17 mouse cellular contexts compared by ENCODE assay signal in the genomic region with DNA sequence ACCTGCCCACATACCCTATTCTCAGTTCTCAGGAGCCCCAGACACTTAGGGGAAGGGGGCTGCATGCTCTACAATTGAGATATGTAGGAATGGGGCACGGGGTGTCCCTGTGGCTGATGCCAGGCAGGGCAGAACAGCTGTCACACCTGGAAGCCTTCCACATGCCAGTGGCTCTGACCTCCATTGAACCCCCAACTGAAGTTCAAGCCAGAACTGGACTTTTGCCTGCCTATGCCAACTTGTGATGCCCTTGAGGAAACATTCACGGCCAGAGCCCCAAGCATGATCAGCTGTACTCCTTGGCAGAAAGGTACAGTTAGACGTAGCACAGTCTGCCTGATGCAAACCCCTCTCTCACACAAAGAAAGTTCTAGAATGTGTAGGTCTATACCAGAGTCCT. TPM values are rescaled to one million over a fixed set of nuclear protein-coding genes. Genes with fewer than 3 reads are reported as not detected.
DNase-seq lines count a peak whose midpoint lies in the region; ATAC-seq lines count a peak whose summit lies in the region.
"Had no signal": no experiment of that assay in that cellular context is flagged by ENCODE, and none has a peak within 500 bp of the region (broad histone marks: within the 10 kb centered on the region; RNA-seq: fewer than 3 reads in every experiment).

No protein-coding gene starts in this region.

- H3K9ac ChIP-seq in kidney, embryonic 15.5 days, result no peak overlapping the region
- no peak overlapping the region for H3K9ac ChIP-seq in liver, embryonic 11.5 days (ENCODE audit: low read depth, low read length)
- H3K9ac ChIP-seq in midbrain, embryonic 14.5 days (replicated peaks; ENCODE audit: low read length), result no peak overlapping the region
- H3K9ac ChIP-seq: lung, embryonic 14.5 days had no signal

- peaks cover 80% of the 10 kb centered on the region for H3K36me3 ChIP-seq in kidney, embryonic 15.5 days
- H3K36me3 ChIP-seq in liver, embryonic 11.5 days (ENCODE audit: control insufficient read depth, insufficient read depth, low read length), result peaks cover 10% of the 10 kb centered on the region; the same call in 1 of the 2 replicates
- peaks cover 33% of the 10 kb centered on the region for H3K36me3 ChIP-seq in midbrain, embryonic 14.5 days (ENCODE audit: control insufficient read depth, insufficient read depth, low read length)

- peaks cover 57% of the 10 kb centered on the region for H3K4me1 ChIP-seq in kidney, embryonic 15.5 days
- H3K4me1 ChIP-seq in liver, embryonic 11.5 days (replicated peaks; ENCODE audit: control insufficient read depth, insufficient read depth, low read length), result no peaks in the 10 kb centered on the region; the same call in 1 of the 2 replicates
- peaks cover 5% of the 10 kb centered on the region; the same call in 1 of the 2 replicates for H3K4me1 ChIP-seq in midbrain, embryonic 14.5 days (ENCODE audit: control insufficient read depth, insufficient read depth, low read length)

- no peak overlapping the region for H3K4me3 ChIP-seq in kidney, embryonic 15.5 days (replicated peaks)
- H3K4me3 ChIP-seq in liver, embryonic 11.5 days (ENCODE audit: low read depth, low read length), result no peak overlapping the region
- no peak overlapping the region for H3K4me3 ChIP-seq in midbrain, embryonic 14.5 days (replicated peaks; ENCODE audit: low read depth, low read length)
- H3K4me3 ChIP-seq: embryonic facial prominence, embryonic 10.5 days; neural tube, embryonic 12.5 days had no signal

- H3K9me3 ChIP-seq in kidney, embryonic 15.5 days (replicated peaks), result no peaks in the 10 kb centered on the region
- H3K9me3 ChIP-seq in liver, embryonic 11.5 days (ENCODE audit: control insufficient read depth, low read length), result no peaks in the 10 kb centered on the region
- H3K9me3 ChIP-seq in midbrain, embryonic 14.5 days (ENCODE audit: control insufficient read depth, low read length), result no peaks in the 10 kb centered on the region
- H3K9me3 ChIP-seq: embryonic facial prominence, embryonic 10.5 days; neural tube, embryonic 12.5 days had no signal

- peak; percentile 22 for DNase-seq in cerebellum, adult 11-12 months
- no peak for DNase-seq in cerebellum, adult 8-10 months
- DNase-seq in heart, adult 8-10 months (ENCODE audit: low spot score), result peak; percentile 36
- no peak for DNase-seq in heart, postnatal 36 days
- DNase-seq in adrenal gland, adult 8-10 months, result peak; percentile 45
- DNase-seq in liver, embryonic 11.5 days (ENCODE audit: low spot score), result no peak
- DNase-seq in midbrain, embryonic 14.5 days, result no peak
- DNase-seq: lung, embryonic 14.5 days had no signal

- no peak for ATAC-seq in kidney, embryonic 15.5 days (replicated peaks; ENCODE audit: low FRiP score)
- no peak for ATAC-seq in liver, embryonic 11.5 days (replicated peaks; ENCODE audit: low FRiP score)
- no peak for ATAC-seq in midbrain, embryonic 14.5 days (ENCODE audit: low FRiP score, low TSS enrichment)
- ATAC-seq: hindbrain, embryonic 16.5 days; midbrain, embryonic 16.5 days had no signal

- no peak overlapping the region for H3K4me2 ChIP-seq in kidney, embryonic 15.5 days
- no peak overlapping the region for H3K4me2 ChIP-seq in liver, embryonic 11.5 days
- H3K4me2 ChIP-seq in midbrain, embryonic 14.5 days (ENCODE audit: low read length), result no peak overlapping the region
- H3K4me2 ChIP-seq: lung, embryonic 14.5 days; neural tube, embryonic 12.5 days had no signal

- WGBS in kidney, embryonic 15.5 days, result 86% methylated on average over 3 of the region's 3 CpGs
- WGBS in liver, embryonic 11.5 days, result 83% methylated on average over 3 of the region's 3 CpGs
- WGBS in midbrain, embryonic 14.5 days, result 92% methylated on average over 3 of the region's 3 CpGs

- intact Hi-C loops in heart, postnatal 36 days (cut with DNase I), result no loop called here

- no peaks in the 10 kb centered on the region for H3K27me3 ChIP-seq in kidney, embryonic 15.5 days
- H3K27me3 ChIP-seq in liver, embryonic 11.5 days (replicated peaks; ENCODE audit: control insufficient read depth, insufficient read depth, low read length), result peaks cover 11% of the 10 kb centered on the region
- H3K27me3 ChIP-seq in midbrain, embryonic 14.5 days (ENCODE audit: control insufficient read depth, insufficient read depth, low read length), result no peaks in the 10 kb centered on the region; the same call in 1 of the 2 replicates
- H3K27me3 ChIP-seq: neural tube, embryonic 12.5 days had no signal

- H3K27ac ChIP-seq in kidney, embryonic 15.5 days, result 0 out of 2 replicates have a peak overlapping the region, but pooled peaks have one; percentile 48
- no peak overlapping the region for H3K27ac ChIP-seq in liver, embryonic 11.5 days (ENCODE audit: low read depth, low read length)
- no peak overlapping the region for H3K27ac ChIP-seq in midbrain, embryonic 14.5 days (replicated peaks; ENCODE audit: low read depth, low read length)
- H3K27ac ChIP-seq: neural tube, embryonic 12.5 days had no signal

RNA-seq across cellular contexts. Expression of gene Ccnd1, which starts 6.4 kb away (rescaled TPM):
- 10 to 100 TPM; 30.1 to 64.0 (median 45.1) TPM for total RNA-seq in heart, adult 8-10 months (2022)
- 10 to 100 TPM; 30.6 to 35.2 TPM for total RNA-seq in heart, postnatal 36 days (2021)
- total RNA-seq in adrenal gland, adult 8-10 months (2022), result 100 to 1,000 TPM; 177 to 201 (median 190) TPM
- polyA plus RNA-seq in kidney, embryonic 15.5 days (2015; fragmentation: Nextera tagmentation; extraction: Ambion mirVana), result 229 and 245 TPM in 2 replicates
- 60.5 and 69.2 TPM in 2 replicates for polyA plus RNA-seq in liver, embryonic 11.5 days (2014; fragmentation: Nextera tagmentation; extraction: Ambion mirVana)
- polyA plus RNA-seq in midbrain, embryonic 14.5 days (2014; fragmentation: Nextera tagmentation; extraction: Ambion mirVana), result 40.1 and 76.3 TPM in 2 replicates

RNA-seq across cellular contexts. Expression of gene LTO1, which starts 18.4 kb away (rescaled TPM):
- total RNA-seq in heart, adult 8-10 months (2022), result 10 to 100 TPM; 14.6 to 18.2 (median 17.4) TPM
- 10 to 100 TPM; 13.8 to 15.4 TPM for total RNA-seq in heart, postnatal 36 days (2021)
- 10 to 100 TPM; 27.1 to 39.7 (median 31.2) TPM for total RNA-seq in adrenal gland, adult 8-10 months (2022)
- polyA plus RNA-seq in kidney, embryonic 15.5 days (2015; fragmentation: Nextera tagmentation; extraction: Ambion mirVana), result 25.8 and 27.9 TPM in 2 replicates
- polyA plus RNA-seq in liver, embryonic 11.5 days (2014; fragmentation: Nextera tagmentation; extraction: Ambion mirVana), result 16.2 and 20.9 TPM in 2 replicates
- 25.4 and 34.8 TPM in 2 replicates for polyA plus RNA-seq in midbrain, embryonic 14.5 days (2014; fragmentation: Nextera tagmentation; extraction: Ambion mirVana)

RNA-seq across cellular contexts. Expression of gene Fgf15, which starts 37.0 kb away (rescaled TPM):
- not detected for total RNA-seq in heart, adult 8-10 months (2022)
- not detected for total RNA-seq in heart, postnatal 36 days (2021)
- under 1 TPM in 3 of 4 experiments, not detected in 1; 0.31 to 0.46 (median 0.32) TPM for total RNA-seq in adrenal gland, adult 8-10 months (2022)
- 2.3 and 2.4 TPM in 2 replicates for polyA plus RNA-seq in kidney, embryonic 15.5 days (2015; fragmentation: Nextera tagmentation; extraction: Ambion mirVana)
- polyA plus RNA-seq in liver, embryonic 11.5 days (2014; fragmentation: Nextera tagmentation; extraction: Ambion mirVana), result 0.12 and 0.43 TPM in 2 replicates
- polyA plus RNA-seq in midbrain, embryonic 14.5 days (2014; fragmentation: Nextera tagmentation; extraction: Ambion mirVana), result 44.5 and 62.6 TPM in 2 replicates
- total RNA-seq: left cerebral cortex, adult 18-20 months; megakaryocyte progenitor cell, adult 5-6 weeks had no signal
- polyA plus RNA-seq: heart, embryonic 14.5 days; lung, embryonic 14.5 days; testis, adult 2 months had no signal

Comparison
In these comparisons a context has a peak if more than half of its experiments do, and no peak if none do; other contexts are left out.
1. DNase-seq: peak in cerebellum, adult 11-12 months (single experiment), heart, adult 8-10 months (single experiment) and adrenal gland, adult 8-10 months (single experiment); none in cerebellum, adult 8-10 months (single experiment), heart, postnatal 36 days (0 of 2), liver, embryonic 11.5 days (single experiment) and midbrain, embryonic 14.5 days (single experiment).